Mouse (Mus musculus) ES-Bruce4 (cell line): ENCODE data around the gene Klhl8. TPM values are rescaled to one million over a fixed set of nuclear protein-coding genes. Genes with fewer than 3 reads are reported as not detected.

Experiments
- H3K27ac ChIP-seq: 2 replicates; pipeline ENCODE4 v1.5.1; 2012; ENCODE audit warnings: low read length, inconsistent platforms; ENCODE audit not compliant: insufficient read depth
- H3K27me3 ChIP-seq: 2 replicates; pipeline ENCODE4 v1.6.1; 2012; ENCODE audit warnings: mild to moderate bottlenecking, low read length, inconsistent platforms; ENCODE audit not compliant: control insufficient read depth, poor library complexity, insufficient read depth, severe bottlenecking
- H3K36me3 ChIP-seq: 2 replicates; pipeline ENCODE4 v1.6.1; 2012; ENCODE audit warnings: inconsistent platforms, mild to moderate bottlenecking, low read length, moderate library complexity; ENCODE audit not compliant: control insufficient read depth, poor library complexity, insufficient read depth, severe bottlenecking
- H3K4me1 ChIP-seq: one replicate; pipeline ENCODE4 v1.8.1; 2011; ENCODE audit warnings: low read length; ENCODE audit not compliant: control insufficient read depth, insufficient read depth
- H3K4me3 ChIP-seq: 2 replicates; pipeline ENCODE4 v1.5.1; 2011; ENCODE audit warnings: low read depth, mild to moderate bottlenecking, low read length
- H3K9ac ChIP-seq: 2 replicates; pipeline ENCODE4 v1.6.1; 2012; ENCODE audit warnings: low read depth, mild to moderate bottlenecking, inconsistent platforms; ENCODE audit not compliant: poor library complexity, severe bottlenecking
- H3K9me3 ChIP-seq: replicated peaks from 2 replicates; pipeline ENCODE4 v1.6.1; 2012; ENCODE audit warnings: mild to moderate bottlenecking, low read length, inconsistent platforms; ENCODE audit not compliant: control insufficient read depth, poor library complexity, insufficient read depth, severe bottlenecking
- CTCF ChIP-seq: IDR thresholded peaks from one replicate; pipeline ENCODE4 v1.8.1; 2011; ENCODE audit warnings: low read depth, low read length
- EP300 ChIP-seq: IDR thresholded peaks from 2 replicates; pipeline ENCODE4 v1.6.1; 2011; ENCODE audit warnings: low read depth, low read length; ENCODE audit not compliant: insufficient read depth
- POLR2A ChIP-seq: IDR thresholded peaks from one replicate; pipeline ENCODE4 v1.8.1; 2011; ENCODE audit warnings: low read length; ENCODE audit not compliant: insufficient read depth
- polyA plus RNA-seq: library from polyadenylated mRNA; stranded (reverse); fragments of >200 nt; gene quantifications from 2 replicates; pipeline ENCODE4 v1.2.4, GENCODE M21; 2011; ENCODE audit warnings: low read depth; ENCODE audit not compliant: missing spikeins, insufficient read depth, insufficient read length

Klhl8 gene
- polyA plus RNA-seq, 1 experiment = 20.2 TPM

- H3K36me3 ChIP-seq = no peaks in the 10 kb centered on the region
- H3K27me3 ChIP-seq = no peaks in the 10 kb centered on the region
- H3K27ac ChIP-seq = no peak overlapping the region
- H3K4me1 ChIP-seq = no peaks in the 10 kb centered on the region
- no peak overlapping the region for H3K9ac ChIP-seq
- TF ChIP-seq EP300 (no peak), CTCF (no peak), POLR2A (no peak)
- H3K4me3 ChIP-seq = no peak overlapping the region
- H3K9me3 ChIP-seq = no peaks in the 10 kb centered on the region
Measured at GRCm38 (mm10) chr5:103836148-103836784, 74.8 kb downstream of the Klhl8 start.

GRCm38 (mm10) chr5:103835471-103836147 is 75.5 kb downstream of the Klhl8 start:
- no peaks in the 10 kb centered on the region for H3K36me3 ChIP-seq
- no peak overlapping the region for H3K9ac ChIP-seq
- no peaks in the 10 kb centered on the region for H3K27me3 ChIP-seq
- no peak overlapping the region for H3K4me3 ChIP-seq
- no peaks in the 10 kb centered on the region for H3K4me1 ChIP-seq
- H3K9me3 ChIP-seq = no peaks in the 10 kb centered on the region
- TF ChIP-seq EP300 (no peak), CTCF (no peak), POLR2A (no peak)
- H3K27ac ChIP-seq = no peak overlapping the region

- no peak overlapping the region for H3K27ac ChIP-seq
- H3K36me3 ChIP-seq = no peaks in the 10 kb centered on the region
- H3K27me3 ChIP-seq = no peaks in the 10 kb centered on the region
- H3K9ac ChIP-seq = no peak overlapping the region
- no peak overlapping the region for H3K4me3 ChIP-seq
- TF ChIP-seq EP300 (no peak), CTCF (no peak), POLR2A (no peak)
- no peaks in the 10 kb centered on the region for H3K4me1 ChIP-seq
- H3K9me3 ChIP-seq = no peaks in the 10 kb centered on the region
Measured at GRCm38 (mm10) chr5:103830886-103831285, 80.2 kb downstream of the Klhl8 start.

GRCm38 (mm10) chr5:103829158-103829557 is 81.9 kb downstream of the Klhl8 start:
- H3K27ac ChIP-seq = no peak overlapping the region
- H3K9ac ChIP-seq = no peak overlapping the region
- H3K4me3 ChIP-seq = no peak overlapping the region
- no peak for TF ChIP-seq EP300
- no peaks in the 10 kb centered on the region for H3K9me3 ChIP-seq
- H3K36me3 ChIP-seq = no peaks in the 10 kb centered on the region
- H3K27me3 ChIP-seq = no peaks in the 10 kb centered on the region
- H3K4me1 ChIP-seq = no peaks in the 10 kb centered on the region

GRCm38 (mm10) chr5:103828729-103829128 is 82.3 kb downstream of the Klhl8 start:
- Histone ChIP-seq H3K4me3 (no peak overlapping the region), H3K27me3 (no peaks in the 10 kb centered on the region), H3K27ac (no peak overlapping the region), H3K9me3 (no peaks in the 10 kb centered on the region), H3K36me3 (no peaks in the 10 kb centered on the region), H3K9ac (no peak overlapping the region), H3K4me1 (no peaks in the 10 kb centered on the region)
- TF ChIP-seq EP300 (no peak), POLR2A (no peak), CTCF (no peak)

- Histone ChIP-seq H3K4me1 (no peaks in the 10 kb centered on the region), H3K4me3 (no peak overlapping the region), H3K9me3 (no peaks in the 10 kb centered on the region), H3K9ac (no peak overlapping the region), H3K27ac (no peak overlapping the region), H3K36me3 (no peaks in the 10 kb centered on the region), H3K27me3 (no peaks in the 10 kb centered on the region)
- TF ChIP-seq CTCF = peak; percentile 13
- no peak for TF ChIP-seq POLR2A
Measured at GRCm38 (mm10) chr5:103828304-103828703, 82.8 kb downstream of the Klhl8 start.
